Mouse (Mus musculus) neutrophil, adult 65 days (primary cell): ENCODE results near the gene Ror1. TPM values are rescaled to one million over a fixed set of nuclear protein-coding genes. Genes with fewer than 3 reads are reported as not detected.

Source experiments
- total RNA-seq: library from RNA; stranded (reverse); gene quantifications from 2 replicates; pipeline ENCODE4 v1.2.4, GENCODE M21; 2023

The Ror1 gene
- total RNA-seq = 0.09 TPM in 1 of 2 replicates, not detected in the other

GRCm38 (mm10) chr4:100095685-100096595, at the start of gene Ror1:
Gene Ror1 (plus strand): TSS chr4:100095791.

GRCm38 (mm10) chr4:100478592-100479321, 383.2 kb downstream of the Ror1 start, which contains the start of gene Ube2u:
Gene Ube2u (plus strand): TSS chr4:100478849.

Other genes with a start within 250 kb of the Ror1 start
- gene Pgm1, start 166.4 kb upstream of the Ror1 start, total RNA-seq = 14.0 and 17.7 TPM in 2 replicates
- 1.2 and 2.2 TPM in 2 replicates for gene Itgb3bp, start 166.0 kb upstream of the Ror1 start, total RNA-seq